8 mouse cellular contexts compared by ENCODE assay signal in the genomic region with DNA sequence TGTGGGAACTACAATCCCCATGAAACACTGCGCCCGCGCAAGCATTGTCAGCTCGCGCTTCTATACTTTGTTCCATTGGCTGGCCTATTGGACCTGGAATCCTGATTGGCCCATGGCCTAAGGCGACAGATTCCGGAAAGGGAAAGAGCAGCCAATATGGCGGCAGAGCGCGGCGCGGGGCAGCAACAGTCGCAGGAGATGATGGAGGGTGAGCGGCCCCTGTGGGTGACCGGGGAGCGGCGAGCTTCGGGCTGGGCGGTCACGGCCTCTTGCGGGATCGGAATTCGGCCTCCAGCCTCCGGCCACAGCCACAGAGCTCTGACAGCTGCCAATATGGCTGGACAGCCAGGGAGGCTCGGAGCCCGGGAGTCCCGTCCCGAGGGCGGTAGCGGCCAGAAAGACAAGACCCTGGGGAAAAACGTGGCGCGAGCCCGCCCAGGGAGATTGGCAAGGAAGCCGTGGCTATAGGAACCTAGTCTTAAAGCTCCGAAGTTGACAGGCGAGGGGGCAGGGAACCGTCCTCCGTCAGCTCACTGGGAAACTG. TPM values are rescaled to one million over a fixed set of nuclear protein-coding genes. Genes with fewer than 3 reads are reported as not detected.
DNase-seq lines count a peak whose midpoint lies in the region; ATAC-seq and TF ChIP-seq lines count a peak whose summit lies in the region.

No protein-coding gene starts in this region.

- H3K9me3 ChIP-seq in kidney, embryonic 14.5 days (ENCODE audit: control insufficient read depth, low read length): no peaks in the 10 kb centered on the region
- no peaks in the 10 kb centered on the region for H3K9me3 ChIP-seq in stomach, embryonic 15.5 days

- H3K9ac ChIP-seq in kidney, embryonic 14.5 days (ENCODE audit: low read depth, low read length): peak overlapping the region; percentile 81
- peak overlapping the region; percentile 89 for H3K9ac ChIP-seq in stomach, embryonic 15.5 days

- DNase-seq in B cell, adult 2 months: peak; percentile 89 to 91
- DNase-seq in heart, adult 9 months (ENCODE audit: low spot score in 2 of 2): peak; percentile 94 to 95
- peak; percentile 93 for DNase-seq in liver

- H3K36me3 ChIP-seq in kidney, embryonic 14.5 days (ENCODE audit: control insufficient read depth, insufficient read depth, low read length): peaks cover 22% of the 10 kb centered on the region
- H3K36me3 ChIP-seq in stomach, embryonic 15.5 days: peaks cover 7% of the 10 kb centered on the region; the same call in 1 of the 2 replicates

- H3K4me1 ChIP-seq in bone marrow macrophage, adult 2 months (ENCODE audit: control insufficient read depth, insufficient read depth, low read length): peaks cover 10% of the 10 kb centered on the region
- peaks cover 3% of the 10 kb centered on the region; the same call in 1 of the 2 replicates for H3K4me1 ChIP-seq in embryonic fibroblast, embryonic 13.5 days (ENCODE audit: control insufficient read depth, insufficient read depth, low read length)
- peaks cover 12% of the 10 kb centered on the region for H3K4me1 ChIP-seq in kidney, embryonic 14.5 days (ENCODE audit: control insufficient read depth, insufficient read depth, low read length)
- peaks cover 4% of the 10 kb centered on the region; the same call in 1 of the 2 replicates for H3K4me1 ChIP-seq in stomach, embryonic 15.5 days

- TF ChIP-seq CTCF in bone marrow macrophage, adult 2 months (IDR thresholded peaks at IDR 0.05; ENCODE audit: low read depth, low read length): no peak
- TF ChIP-seq CTCF in embryonic fibroblast, embryonic 13.5 days (IDR thresholded peaks at IDR 0.05; ENCODE audit: borderline replicate concordance, insufficient read depth, low read length): no peak

- peak overlapping the region; percentile 72 for H3K4me3 ChIP-seq in bone marrow macrophage, adult 2 months (ENCODE audit: insufficient read depth, low read length)
- peak overlapping the region; percentile 93 for H3K4me3 ChIP-seq in embryonic fibroblast, embryonic 13.5 days (ENCODE audit: insufficient read depth, low read length)
- H3K4me3 ChIP-seq in kidney, embryonic 14.5 days (ENCODE audit: low read length): peak overlapping the region; percentile 96
- H3K4me3 ChIP-seq in stomach, embryonic 15.5 days (replicated peaks): peak overlapping the region; percentile 95

- WGBS in kidney, embryonic 14.5 days: under 1% methylated on average over 39 of the region's 39 CpGs
- whole genome bisulfite sequencing in stomach, embryonic 15.5 days: 0% methylated on average over 39 of the region's 39 CpGs

- no peak for TF ChIP-seq POLR2A in bone marrow macrophage, adult 2 months (IDR thresholded peaks at IDR 0.05; ENCODE audit: borderline replicate concordance, low read depth, low read length)
- peak; percentile 80 for TF ChIP-seq POLR2A in embryonic fibroblast, embryonic 13.5 days (IDR thresholded peaks at IDR 0.05; ENCODE audit: low read depth, low read length)

- peak; percentile 97 for ATAC-seq in kidney, embryonic 14.5 days (ENCODE audit: low FRiP score, low TSS enrichment)
- ATAC-seq in monocyte, adult 5-6 weeks (replicated peaks; ENCODE audit: insufficient number of reproducible peaks, low FRiP score, low TSS enrichment, poor library complexity, severe bottlenecking): peak; percentile 93
- ATAC-seq in stomach, embryonic 15.5 days (ENCODE audit: insufficient read depth, low FRiP score, low read depth): peak; percentile 96

- H3K27ac ChIP-seq in bone marrow macrophage, adult 2 months (ENCODE audit: insufficient read depth, low read depth, low read length): no peak overlapping the region; the same call in 1 of the 2 replicates
- H3K27ac ChIP-seq in embryonic fibroblast, embryonic 13.5 days (ENCODE audit: insufficient read depth, low read length): no peak overlapping the region
- H3K27ac ChIP-seq in kidney, embryonic 14.5 days (ENCODE audit: low read depth, low read length): peak overlapping the region; percentile 30; the same call in 1 of the 2 replicates
- peak overlapping the region; percentile 46; the same call in 1 of the 2 replicates for H3K27ac ChIP-seq in stomach, embryonic 15.5 days

- no peaks in the 10 kb centered on the region for H3K27me3 ChIP-seq in kidney, embryonic 14.5 days (ENCODE audit: control insufficient read depth, insufficient read depth, low read length)
- H3K27me3 ChIP-seq in stomach, embryonic 15.5 days (replicated peaks): no peaks in the 10 kb centered on the region

- H3K4me2 ChIP-seq in kidney, embryonic 14.5 days (replicated peaks; ENCODE audit: low read depth, low read length): peak overlapping the region; percentile 67
- H3K4me2 ChIP-seq in stomach, embryonic 15.5 days: peak overlapping the region; percentile 86

RNA-seq across cellular contexts. Expression of a gene that starts 0.3 kb away (rescaled TPM):
- 3.8 and 4.6 TPM in 2 replicates for polyA plus RNA-seq in bone marrow macrophage, adult 2 months (2012; ENCODE audit: insufficient read depth, insufficient read length, missing spikeins)
- 7.4 and 11.2 TPM in 2 replicates for polyA plus RNA-seq in embryonic fibroblast, embryonic 13.5 days (2011; ENCODE audit: insufficient read length, low read depth, missing spikeins)
- 11.1 and 20.3 TPM in 2 replicates for polyA plus RNA-seq in kidney, embryonic 14.5 days (2014; fragmentation: Nextera tagmentation; extraction: Ambion mirVana)
- total RNA-seq in monocyte, adult 5-6 weeks (2017): 0.85 to 1.6 TPM in 2 of 3 replicates, not detected in the other
- polyA plus RNA-seq in stomach, embryonic 15.5 days (2015; fragmentation: Nextera tagmentation; extraction: Ambion mirVana): 11.6 TPM in 2 replicates

RNA-seq across cellular contexts. Expression of a gene that starts 0.9 kb away (rescaled TPM):
- 25.8 and 29.2 TPM in 2 replicates for polyA plus RNA-seq in bone marrow macrophage, adult 2 months (2012; ENCODE audit: insufficient read depth, insufficient read length, missing spikeins)
- 46.8 and 49.1 TPM in 2 replicates for polyA plus RNA-seq in embryonic fibroblast, embryonic 13.5 days (2011; ENCODE audit: insufficient read length, low read depth, missing spikeins)
- polyA plus RNA-seq in kidney, embryonic 14.5 days (2014; fragmentation: Nextera tagmentation; extraction: Ambion mirVana): 64.0 and 66.1 TPM in 2 replicates
- 21.3 to 35.6 TPM (median 28.6 TPM) in 3 replicates for total RNA-seq in monocyte, adult 5-6 weeks (2017)
- 60.7 and 68.7 TPM in 2 replicates for polyA plus RNA-seq in stomach, embryonic 15.5 days (2015; fragmentation: Nextera tagmentation; extraction: Ambion mirVana)

RNA-seq across cellular contexts. Expression of a gene that starts 30.2 kb away (rescaled TPM):
- polyA plus RNA-seq in bone marrow macrophage, adult 2 months (2012; ENCODE audit: insufficient read depth, insufficient read length, missing spikeins): 0.64 TPM in 1 of 2 replicates, not detected in the other
- polyA plus RNA-seq in embryonic fibroblast, embryonic 13.5 days (2011; ENCODE audit: insufficient read length, low read depth, missing spikeins): 0.23 and 0.40 TPM in 2 replicates
- polyA plus RNA-seq in kidney, embryonic 14.5 days (2014; fragmentation: Nextera tagmentation; extraction: Ambion mirVana): 0.16 and 1.0 TPM in 2 replicates
- not detected in 3 replicates for total RNA-seq in monocyte, adult 5-6 weeks (2017)
- 1.7 and 1.8 TPM in 2 replicates for polyA plus RNA-seq in stomach, embryonic 15.5 days (2015; fragmentation: Nextera tagmentation; extraction: Ambion mirVana)

RNA-seq across cellular contexts. Expression of a gene that starts 37.9 kb away (rescaled TPM):
- 14.8 and 20.2 TPM in 2 replicates for polyA plus RNA-seq in bone marrow macrophage, adult 2 months (2012; ENCODE audit: insufficient read depth, insufficient read length, missing spikeins)
- 15.9 and 18.0 TPM in 2 replicates for polyA plus RNA-seq in embryonic fibroblast, embryonic 13.5 days (2011; ENCODE audit: insufficient read length, low read depth, missing spikeins)
- polyA plus RNA-seq in kidney, embryonic 14.5 days (2014; fragmentation: Nextera tagmentation; extraction: Ambion mirVana): 31.3 and 33.5 TPM in 2 replicates
- 15.1 to 25.4 TPM (median 18.8 TPM) in 3 replicates for total RNA-seq in monocyte, adult 5-6 weeks (2017)
- polyA plus RNA-seq in stomach, embryonic 15.5 days (2015; fragmentation: Nextera tagmentation; extraction: Ambion mirVana): 24.5 and 27.1 TPM in 2 replicates

Comparison
In these comparisons a context has a peak if more than half of its experiments do, and no peak if none do; other contexts are left out.
1. H3K27ac ChIP-seq: peak in kidney, embryonic 14.5 days (single experiment) and stomach, embryonic 15.5 days (single experiment); none in bone marrow macrophage, adult 2 months (single experiment) and embryonic fibroblast, embryonic 13.5 days (single experiment).
2. Peak in every context shown above with its lines, with median percentiles within 50 percentile points of each other: DNase-seq, H3K4me3 ChIP-seq and ATAC-seq.